Mouse (Mus musculus): ENCODE data around the gene BC048403.
"Not testable (repeated sequence)": the region's sequence is repeated elsewhere in the genome, so short reads cannot be mapped to it uniquely, and the experiment has no call there.

Gene BC048403

DNA sequence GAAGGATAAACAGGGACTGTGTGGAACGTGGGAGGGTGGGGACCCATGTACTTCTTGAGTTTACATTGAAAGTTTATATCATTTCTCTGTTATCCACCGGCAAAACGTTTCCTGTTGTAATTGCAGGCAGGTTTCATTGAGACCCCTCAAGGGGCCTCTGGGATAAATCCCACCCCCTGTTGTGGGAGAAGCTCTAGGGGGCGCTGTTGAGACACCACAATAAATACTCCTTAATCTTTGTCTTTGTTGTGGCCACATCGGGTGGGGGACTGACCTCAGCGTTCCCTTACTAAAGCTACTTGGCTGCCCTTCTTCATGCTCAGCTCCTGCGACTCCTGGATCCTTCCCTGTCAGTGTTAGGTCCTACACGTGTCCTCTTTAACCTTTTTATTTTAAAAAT, 19.4 kb downstream of the BC048403 start:
- no peak for DNase-seq

DNA sequence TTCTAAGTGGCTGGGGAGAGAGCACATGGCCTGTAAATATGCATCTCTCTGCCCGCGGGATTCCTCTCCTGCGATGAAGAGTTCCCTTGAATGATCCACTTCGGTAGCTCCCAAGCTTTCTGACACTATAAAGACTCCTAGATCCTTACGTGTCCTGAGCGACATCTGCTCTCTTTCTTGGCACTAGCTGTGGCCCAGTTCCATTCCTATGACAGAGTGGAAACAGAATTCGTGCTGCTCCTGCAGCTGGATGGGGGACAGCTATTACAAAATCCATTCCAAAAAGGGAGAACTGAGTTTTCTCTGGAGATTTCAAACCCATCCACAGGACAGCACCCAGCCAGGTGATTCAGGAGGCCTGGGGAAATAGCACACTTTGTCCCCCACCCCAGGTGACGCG, 22.4 kb downstream of the BC048403 start:
- DNase-seq, result no peak

DNA sequence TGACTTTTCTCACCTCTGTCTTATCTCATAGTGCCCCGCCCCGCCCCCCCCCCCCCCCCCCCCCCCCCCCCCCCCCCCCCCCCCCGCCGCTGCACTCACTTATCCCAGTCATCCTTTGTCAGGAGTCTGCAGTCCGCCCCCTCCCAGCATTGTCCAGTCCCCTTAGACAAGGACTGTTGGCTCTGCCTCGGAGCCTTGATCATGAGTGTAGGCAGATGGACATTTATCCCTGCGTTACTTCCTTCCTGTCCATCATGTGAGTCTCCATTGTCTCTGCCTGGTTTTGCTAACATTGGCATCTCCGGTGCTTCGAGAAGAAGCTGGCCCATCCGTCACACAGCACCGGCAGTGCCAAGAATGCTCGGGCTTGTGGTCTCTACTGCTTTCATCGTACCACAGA, 23.5 kb downstream of the BC048403 start:
- DNase-seq, result no peak

DNA sequence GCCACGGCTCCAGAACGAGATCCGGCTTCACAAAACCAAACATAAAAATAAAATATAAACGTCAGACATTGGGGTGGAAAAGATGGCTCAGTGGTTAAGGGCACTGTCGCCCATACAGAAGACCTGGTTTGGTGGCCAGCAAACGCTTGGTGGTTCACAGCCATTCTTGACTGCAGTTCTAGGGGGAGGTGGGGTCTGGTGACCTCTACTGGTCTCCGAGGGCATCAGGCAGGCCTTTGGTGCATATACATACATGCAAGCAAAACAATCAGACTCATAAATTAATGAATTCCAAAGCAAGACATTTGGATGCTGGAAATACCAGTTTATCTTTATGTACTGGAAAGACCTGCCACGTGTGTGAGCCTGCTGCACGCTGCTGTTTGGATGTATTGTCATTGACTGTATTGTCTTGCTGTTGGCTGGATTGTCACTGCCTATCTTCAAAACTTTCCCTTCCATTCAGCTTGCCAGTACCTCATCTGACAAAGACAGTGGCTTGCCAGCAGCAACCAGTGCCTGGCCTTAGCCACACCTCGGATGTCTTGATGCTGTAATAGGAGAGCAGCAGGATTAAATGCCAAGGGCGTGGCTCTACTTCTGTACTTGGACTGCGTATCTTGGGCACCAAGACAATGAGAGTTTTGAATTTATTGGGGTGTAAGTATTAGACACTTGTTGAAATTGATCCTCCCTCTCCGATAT, 24.9 kb downstream of the BC048403 start:
- DNase-seq, result no peak

DNA sequence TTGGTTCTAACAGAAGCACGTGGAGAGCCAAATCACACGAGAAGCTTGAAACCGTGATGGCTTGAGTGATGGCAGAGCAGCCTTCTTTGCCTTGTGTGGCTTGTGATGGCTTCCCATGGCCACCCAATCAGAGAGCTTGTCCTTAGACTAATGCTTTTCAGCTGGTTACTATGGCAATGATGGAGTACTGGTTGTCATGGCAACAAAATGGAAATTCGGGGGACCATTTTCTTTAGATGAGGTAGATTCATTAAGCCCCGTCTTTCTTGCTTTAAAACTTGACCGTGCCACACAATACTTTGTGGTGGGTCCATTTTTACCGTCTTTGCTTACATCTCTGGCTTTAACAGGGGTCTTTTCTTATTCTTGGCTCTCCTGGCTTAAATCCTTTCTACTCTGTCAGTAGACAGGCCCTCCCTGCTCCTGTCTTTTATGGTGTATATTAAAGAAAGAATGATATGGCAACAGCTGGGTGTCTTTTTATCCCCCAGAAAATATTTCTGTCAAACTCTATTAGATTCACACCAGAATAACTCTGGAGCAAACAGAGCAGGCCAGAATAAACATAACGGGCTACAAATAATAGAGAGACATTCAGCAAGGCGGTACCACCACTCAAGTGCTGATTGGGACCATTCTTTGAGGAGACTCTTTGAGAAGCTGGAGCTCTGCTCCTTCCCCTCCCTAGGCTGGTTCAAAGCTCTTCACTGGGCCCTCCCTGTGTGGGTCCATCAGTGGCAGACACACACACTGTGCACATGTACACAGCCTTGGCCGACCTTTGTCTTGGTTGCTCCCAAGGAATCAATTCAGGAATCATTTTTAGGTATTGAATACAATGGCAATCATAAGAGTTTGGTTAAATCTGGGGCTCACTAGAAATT, 25.7 kb downstream of the BC048403 start:
- DNase-seq, result no peak

DNA sequence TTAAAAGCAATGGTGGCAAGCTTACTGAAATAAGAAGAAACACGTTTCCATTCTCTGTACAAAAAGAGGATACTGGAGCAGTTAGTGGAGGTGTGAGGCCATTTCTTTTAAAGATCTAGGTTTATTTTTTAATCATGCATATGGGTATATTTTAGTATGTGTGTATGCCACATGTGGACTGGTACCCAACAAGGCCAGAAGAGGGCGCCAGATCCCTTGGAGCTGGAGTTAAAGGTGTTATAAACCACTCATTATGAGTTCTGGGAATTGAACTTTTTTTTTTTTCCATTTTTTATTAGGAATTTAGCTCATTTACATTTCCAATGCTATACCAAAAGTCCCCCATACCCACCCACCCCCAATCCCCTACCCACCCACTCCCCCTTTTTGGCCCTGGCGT, 27.6 kb downstream of the BC048403 start:
- not testable (repeated sequence) for DNase-seq

DNA sequence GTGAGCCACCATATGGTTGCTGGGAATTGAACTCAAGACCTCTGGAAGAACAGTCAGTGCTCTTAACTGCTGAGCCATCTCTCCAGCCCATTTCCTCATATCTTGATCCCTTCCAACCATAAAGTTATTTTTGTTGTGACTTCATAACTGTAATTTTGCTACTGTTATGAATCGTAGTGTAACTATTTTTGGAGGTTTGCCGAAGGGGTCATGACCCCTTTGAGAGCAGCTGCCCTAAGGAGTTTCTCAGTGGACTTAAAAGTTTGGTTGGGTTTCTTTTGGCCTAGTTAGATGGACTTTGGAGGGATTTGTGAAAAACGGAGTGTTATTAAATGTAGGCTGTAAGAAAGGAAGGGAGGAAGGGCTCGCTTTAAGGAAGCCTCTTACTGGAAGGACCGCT, 30.0 kb downstream of the BC048403 start:
- DNase-seq, result no peak

DNA sequence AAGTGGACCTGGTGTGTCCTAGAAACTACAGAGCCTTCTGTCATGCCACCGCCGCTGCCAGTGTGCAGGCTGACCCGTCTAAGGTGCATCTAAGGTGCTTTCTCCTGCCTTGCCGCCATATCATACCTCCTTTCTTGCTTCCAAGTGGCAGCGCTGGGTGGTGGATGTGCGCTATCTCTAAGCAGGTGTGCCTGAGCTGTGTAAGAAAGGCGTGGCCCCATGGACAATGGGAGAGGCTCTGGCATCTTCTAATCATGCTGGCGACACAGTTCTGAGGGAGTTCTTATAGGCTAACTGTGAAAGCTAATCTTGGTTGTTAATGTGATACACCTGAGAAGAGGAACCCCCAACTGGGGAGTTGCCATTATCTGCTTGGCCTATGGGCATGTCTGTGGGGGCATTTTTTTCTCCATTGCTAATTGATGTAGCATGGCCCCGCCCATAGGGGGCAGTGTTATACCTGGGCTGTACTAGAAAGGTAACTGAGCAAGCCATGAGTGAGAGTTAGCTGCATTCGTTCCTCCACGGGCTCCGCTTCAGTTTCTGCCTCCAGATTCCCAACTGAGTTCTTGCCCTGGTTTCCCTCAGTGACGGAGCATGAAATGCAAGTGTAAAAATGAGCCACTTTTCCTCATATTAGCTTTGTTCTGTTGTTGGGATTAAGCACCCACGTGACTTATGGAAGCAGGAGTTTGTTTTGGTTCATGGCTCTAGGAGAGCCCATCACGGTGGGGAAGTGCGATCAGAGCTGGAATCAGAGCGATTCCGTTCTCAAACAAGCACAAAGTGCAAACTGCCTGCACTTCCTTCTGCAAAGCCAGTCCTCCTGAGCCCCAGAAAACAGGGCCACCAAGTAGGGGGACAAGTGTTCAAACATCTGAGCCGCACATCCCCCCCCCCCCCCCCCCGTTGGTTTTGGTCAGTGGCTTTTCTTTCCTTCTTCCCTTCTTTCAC, 31.2 kb downstream of the BC048403 start:
- DNase-seq, result no peak

DNA sequence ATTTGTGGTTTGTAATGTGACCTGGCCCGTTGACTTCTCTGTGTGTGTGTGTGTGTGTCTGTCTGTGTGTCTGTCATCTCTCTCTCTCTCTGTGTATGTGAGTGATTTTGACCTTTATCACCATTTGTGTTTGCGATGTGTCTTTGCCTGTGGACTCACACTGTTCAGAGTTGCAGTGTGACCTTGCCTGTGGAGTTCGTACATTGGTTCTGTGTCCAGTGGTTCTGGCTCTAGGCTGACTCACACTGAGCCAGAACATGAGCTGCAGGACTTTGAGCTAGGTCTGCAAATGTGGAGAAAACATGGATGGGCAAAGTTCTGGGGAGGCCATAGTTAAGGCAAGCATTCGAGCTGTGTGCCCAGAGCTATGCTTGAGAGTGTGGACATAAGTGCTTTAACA, 34.1 kb downstream of the BC048403 start:
- DNase-seq, result no peak

DNA sequence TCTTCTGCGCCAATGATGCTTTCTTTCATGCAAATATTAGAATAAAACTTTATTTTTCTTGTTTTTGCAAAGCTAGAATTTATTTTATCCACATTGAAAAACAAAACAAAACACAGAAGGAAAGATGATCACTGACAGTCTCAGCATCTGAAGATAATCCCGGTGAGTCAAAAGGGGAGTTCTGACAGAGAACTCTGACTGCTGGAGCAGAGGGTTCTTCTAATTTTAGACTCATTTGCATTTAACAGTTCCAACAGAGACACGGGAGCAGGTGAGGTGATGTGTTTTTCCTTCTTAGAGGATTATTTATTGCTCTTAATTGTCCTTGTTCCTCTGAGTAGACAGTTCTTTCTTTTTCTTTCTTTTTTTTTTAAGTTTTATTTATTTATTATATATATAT, 36.3 kb downstream of the BC048403 start:
- DNase-seq, result no peak

DNA sequence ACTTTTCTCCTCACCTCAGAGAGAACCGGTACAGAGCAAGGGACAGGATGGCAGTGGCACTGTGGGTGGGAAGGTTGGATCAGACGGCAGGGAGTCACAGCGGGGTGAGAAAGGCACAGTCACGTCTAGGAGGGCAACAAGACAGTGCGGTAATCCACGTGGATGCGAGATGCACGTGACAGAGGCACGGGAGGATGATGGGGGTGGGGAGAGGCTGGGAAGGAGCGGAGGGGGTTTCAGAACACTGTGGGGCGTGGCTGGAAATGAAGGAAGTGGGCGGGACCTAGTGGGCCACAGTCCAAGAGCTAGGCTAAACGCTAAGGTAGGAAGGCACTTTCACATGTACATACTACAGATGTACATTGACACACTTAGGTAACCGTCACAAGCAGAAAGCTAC, 41.4 kb downstream of the BC048403 start:
- DNase-seq, result no peak

DNA sequence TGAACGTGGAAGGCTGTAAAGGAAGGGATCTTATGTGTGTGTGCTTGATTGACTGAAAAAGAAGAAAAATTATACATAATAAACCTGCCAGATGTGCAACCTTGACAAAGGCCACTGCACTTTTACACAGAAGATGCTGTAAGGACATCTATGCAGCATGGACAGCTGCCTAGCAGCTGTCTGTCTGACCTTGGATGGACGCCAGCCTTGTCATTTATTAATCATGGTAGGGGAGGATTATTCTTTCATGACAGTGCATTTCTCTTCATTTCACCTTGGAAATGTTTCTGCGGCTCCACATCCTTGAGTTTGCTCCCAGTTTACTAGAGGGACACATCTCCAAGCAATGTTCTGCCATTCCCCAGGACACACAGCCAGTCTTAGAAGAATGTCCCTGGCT, 48.8 kb downstream of the BC048403 start:
- no peak for DNase-seq

DNA sequence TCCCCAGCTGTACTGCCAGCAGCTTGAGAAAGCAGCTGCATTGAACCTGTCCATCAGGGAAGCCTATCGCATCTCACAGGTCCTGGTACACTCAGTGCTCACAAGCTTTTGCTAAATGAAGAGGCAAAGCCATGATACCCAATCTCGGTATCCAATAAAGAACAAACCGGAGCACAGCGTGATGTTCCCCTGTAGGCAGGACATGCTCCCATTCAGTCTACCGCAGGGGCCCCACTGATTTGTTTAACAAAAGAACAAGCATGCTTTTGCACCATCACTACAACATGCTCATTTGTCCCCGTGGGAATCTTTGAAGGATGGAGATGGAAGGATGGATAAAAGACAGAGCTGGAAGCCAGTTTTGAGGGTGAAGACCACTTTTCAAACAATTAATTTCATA, 50.3 kb downstream of the BC048403 start:
- no peak for DNase-seq

DNA sequence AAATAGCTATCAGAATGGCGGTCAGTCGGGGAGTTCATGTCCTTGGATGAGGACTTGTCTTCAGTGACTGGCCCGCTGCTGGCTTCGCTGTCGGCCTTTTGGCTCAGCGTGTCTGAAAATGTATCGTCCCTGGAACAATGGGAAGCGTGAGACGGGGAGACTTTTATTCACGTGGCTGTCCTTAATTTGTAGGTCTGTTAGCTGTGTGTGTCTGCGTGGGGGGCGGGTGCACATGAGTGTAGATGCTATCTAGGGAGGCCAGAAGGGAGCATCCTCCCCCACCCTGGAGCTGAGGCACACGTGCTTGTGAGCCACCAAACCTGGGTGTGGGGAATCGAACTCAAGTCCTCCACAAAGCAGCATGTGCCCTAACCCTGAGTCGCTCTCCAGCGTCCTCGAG, 52.9 kb downstream of the BC048403 start:
- no peak for DNase-seq

DNA sequence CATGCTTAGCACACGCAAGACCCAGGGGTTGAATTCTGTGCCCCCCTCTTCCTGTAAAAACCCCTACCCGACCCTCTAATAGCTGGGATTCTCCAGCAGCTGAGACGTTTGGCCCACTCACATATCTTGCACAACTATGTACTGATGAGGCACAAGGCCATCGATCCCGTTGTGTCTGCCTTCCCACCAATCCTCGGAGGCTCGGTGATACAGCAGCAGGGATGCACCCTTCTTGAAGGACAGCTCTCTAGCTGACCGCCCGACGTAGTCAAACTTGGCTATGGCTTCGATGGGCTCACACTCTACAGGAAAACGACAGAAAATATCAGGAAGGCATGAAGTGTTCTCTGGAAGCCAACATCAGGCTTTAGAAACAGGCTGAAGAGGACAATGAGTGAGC, 54.7 kb downstream of the BC048403 start:
- no peak for DNase-seq

DNA sequence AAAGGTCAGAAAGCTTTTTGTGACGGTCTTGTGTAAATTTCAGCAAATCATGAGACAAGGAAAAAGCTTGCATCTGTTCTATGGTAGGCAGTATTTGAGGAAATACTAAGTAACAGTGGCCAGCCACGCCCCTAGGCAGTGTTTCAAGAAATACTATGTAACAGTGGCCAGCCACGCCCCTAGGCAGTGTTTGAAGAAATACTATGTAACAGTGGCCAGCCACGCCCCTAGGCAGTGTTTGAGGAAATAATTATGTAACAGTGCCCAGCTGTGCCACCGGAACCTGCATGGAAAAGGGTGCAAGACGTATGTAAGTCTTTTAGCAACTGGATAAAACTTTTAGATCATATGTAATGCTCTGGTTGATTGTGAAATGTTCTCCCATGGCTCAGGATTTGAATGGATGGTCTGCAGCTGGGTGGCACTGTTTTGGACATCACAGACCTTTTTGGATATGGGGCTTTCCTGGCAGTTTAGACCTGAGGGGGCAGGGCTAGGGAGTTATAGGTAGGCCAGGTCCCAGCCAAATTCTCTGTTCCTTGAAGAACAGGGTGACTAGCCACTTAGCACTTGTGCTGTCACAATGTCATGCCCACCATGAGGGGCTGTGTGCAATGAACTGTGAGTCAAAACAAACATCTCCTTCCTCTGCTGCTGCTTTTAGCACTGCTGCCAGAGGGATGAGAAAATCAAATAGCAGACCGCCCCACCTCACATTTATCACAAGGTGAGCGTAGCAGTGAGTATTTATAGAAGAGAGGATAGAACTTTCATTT, 56.5 kb downstream of the BC048403 start:
- no peak for DNase-seq

DNA sequence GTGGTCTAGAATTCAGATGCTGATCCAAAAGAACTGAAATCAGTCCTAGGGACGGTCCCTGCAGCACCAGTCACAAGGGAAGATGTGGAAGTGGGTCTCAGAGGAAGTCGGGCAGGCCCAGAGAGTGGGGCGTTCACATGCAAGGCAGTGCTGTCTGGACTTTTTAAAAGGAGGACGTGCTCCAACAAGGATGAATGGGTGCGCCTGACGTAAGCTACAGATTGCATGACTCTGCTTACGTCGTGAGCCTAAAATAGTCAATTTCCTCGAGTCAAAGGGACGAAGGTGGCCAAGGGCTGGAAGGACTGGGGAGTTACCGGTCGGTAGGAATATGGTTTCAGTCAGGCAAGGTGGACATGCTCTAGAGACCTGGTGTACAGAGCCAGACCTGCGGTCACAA, 60.3 kb downstream of the BC048403 start:
- no peak for DNase-seq

All from cerebellum, adult 9-11 months (tissue).